Mouse (Mus musculus): ENCODE results near the gene 9130230L23Rik. TPM values are rescaled to one million over a fixed set of nuclear protein-coding genes. Genes with fewer than 3 reads are reported as not detected.
A peak's percentile ranks its signal among the peaks of the same experiment; 100 is the strongest.

The 9130230L23Rik gene
- total RNA-seq, 2 experiments from 2014 or later, result not detected

DNA sequence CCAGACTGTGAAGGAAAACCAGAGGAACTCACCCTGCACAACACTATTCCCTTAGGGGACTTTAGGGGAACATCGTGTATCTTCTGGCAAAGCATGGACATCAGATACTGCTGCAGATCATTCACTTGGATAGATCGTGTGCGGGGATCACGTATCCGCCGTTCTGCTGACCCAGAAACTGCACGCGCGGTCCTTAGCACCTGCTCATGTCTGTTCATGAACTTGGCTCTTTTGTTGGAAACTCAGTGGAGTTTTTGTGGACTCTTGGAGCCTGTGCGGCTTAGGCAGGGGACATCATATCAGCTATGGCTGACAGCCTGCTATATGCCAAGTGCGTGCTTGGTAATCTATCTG, 43.5 kb downstream of the 9130230L23Rik start:
- no peak for TF ChIP-seq CTCF (IDR thresholded peaks at IDR 0.05)
- DNase-seq (ENCODE audit: extremely low spot score in 1 of 2, low spot score in 2 of 2), result no peak
- Histone ChIP-seq H3K27ac (no peak overlapping the region), H3K4me3 (no peak overlapping the region)
- intact Hi-C loops (cut with DNase I), result no loop called here

GRCm38 (mm10) chr5:65959893-65960596, 44.0 kb downstream of the 9130230L23Rik start:
- H3K27ac ChIP-seq, result no peak overlapping the region
- TF ChIP-seq CTCF (IDR thresholded peaks at IDR 0.05), result no peak; the same call in 1 of the 2 replicates
- no peak overlapping the region for H3K4me3 ChIP-seq
- intact Hi-C loops (cut with DNase I), result no loop called here
- no peak for DNase-seq (ENCODE audit: extremely low spot score in 1 of 2, low spot score in 2 of 2)

- no peak overlapping the region for H3K4me3 ChIP-seq
- peak; percentile 95 for TF ChIP-seq CTCF (IDR thresholded peaks at IDR 0.05)
- intact Hi-C loops (cut with DNase I), result no loop called here
- DNase-seq (ENCODE audit: extremely low spot score in 1 of 2, low spot score in 2 of 2), result peak in 1 of 2 experiments; percentile 47
- H3K27ac ChIP-seq, result no peak overlapping the region
Observed at GRCm38 (mm10) chr5:65958597-65958996, 45.5 kb downstream of the 9130230L23Rik start.

GRCm38 (mm10) chr5:65956144-65957008, 47.7 kb downstream of the 9130230L23Rik start:
- Histone ChIP-seq H3K27ac (no peak overlapping the region), H3K4me3 (peak overlapping the region; percentile 35)
- TF ChIP-seq CTCF (IDR thresholded peaks at IDR 0.05), result no peak
- intact Hi-C loops (cut with DNase I), result no loop called here
- DNase-seq (ENCODE audit: extremely low spot score in 1 of 2, low spot score in 2 of 2), result no peak

DNA sequence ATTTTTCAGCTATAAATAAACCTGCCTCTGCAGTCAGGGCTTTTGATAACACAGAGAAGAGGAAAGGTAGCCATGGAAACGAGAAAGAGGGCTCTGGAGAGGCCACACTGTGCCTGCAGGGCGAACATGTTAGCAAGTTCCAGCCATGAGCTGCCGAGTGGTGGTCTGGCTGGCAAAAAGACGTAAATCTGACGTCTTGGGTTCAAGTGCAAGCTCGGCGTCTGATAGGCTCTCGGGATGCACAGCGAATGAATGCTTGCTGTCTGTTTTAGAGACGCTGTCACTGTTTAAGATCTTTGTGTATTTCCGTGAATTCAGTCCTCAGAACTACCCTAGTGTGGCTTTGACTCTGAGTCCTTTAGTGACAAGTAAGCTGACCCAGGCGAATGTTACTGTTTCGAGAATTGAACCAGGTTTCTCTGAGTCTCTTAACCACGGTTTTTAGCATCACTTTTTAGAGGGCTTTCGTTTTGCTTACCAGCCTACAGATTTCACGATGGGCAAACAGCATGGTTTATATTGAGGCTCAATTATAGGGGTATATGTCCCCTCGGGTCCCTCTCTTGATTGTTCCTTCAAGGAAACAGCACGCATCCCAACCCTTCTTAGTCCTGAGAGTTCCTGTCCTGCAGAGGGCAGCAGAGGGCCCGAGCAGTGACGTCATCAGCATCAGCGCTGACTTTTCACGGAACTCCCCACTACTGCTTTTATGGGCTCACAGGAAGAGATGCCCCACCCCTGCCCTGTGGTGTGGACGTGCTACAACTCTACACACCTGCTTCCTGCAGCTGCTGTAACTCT, 48.5 kb downstream of the 9130230L23Rik start:
- Histone ChIP-seq H3K27ac (no peak overlapping the region; the same call in 1 of the 2 replicates), H3K4me3 (peak overlapping the region; percentile 35)
- intact Hi-C loops (cut with DNase I), result no loop called here
- peak; percentile 86 for TF ChIP-seq CTCF (IDR thresholded peaks at IDR 0.05)
- peak; percentile 73 to 76 for DNase-seq (ENCODE audit: extremely low spot score in 1 of 2, low spot score in 2 of 2)

DNA sequence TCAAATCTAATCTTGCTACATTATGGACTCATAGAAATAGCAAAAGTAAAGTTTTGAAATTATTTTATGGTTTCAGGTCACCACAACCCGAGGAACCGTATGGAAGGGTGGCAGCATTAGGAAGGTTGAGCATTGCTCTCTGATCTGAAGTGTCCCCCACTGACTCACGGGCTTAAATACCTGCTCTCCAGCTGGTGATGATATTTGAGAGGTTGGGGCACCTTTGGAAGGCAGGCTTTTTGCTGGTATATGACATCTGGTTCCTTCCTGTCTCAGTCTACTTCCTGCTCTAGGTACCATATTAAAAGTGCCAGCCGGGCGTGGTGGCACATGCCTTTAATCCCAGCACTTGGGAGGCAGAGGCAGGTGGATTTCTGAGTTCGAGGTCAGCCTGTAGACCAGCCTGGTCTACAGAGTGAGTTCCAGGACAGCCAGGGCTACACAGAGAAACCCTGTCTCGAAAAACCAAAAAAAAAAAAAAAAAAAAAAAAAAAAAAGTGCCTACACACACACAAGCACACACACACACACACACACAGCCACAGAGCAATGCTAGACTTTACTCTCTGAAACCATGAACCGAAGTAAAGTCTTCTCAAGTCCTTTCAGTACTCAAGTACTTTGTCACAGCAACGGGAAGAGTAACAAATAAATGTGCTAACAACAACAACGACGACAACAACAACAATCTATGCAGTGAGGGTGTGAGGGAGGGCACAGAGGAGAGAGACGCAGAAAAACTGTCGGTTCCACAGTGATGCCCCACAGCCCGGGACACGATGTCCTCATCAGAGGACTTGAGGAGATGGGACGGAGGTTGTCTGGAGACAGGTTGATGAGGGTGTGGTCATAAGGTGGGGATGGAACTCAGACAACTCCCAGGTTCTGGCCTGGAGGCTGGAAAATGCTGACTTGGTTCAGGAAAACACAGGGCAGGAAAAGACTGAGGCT, 49.7 kb downstream of the 9130230L23Rik start:
- Histone ChIP-seq H3K4me3 (no peak overlapping the region), H3K27ac (no peak overlapping the region)
- no peak for DNase-seq (ENCODE audit: extremely low spot score in 1 of 2, low spot score in 2 of 2)
- intact Hi-C loops (cut with DNase I), result loop anchor here (5.0 kb wide), 1 partner anchor 192 kb away; the partner anchor contains the start of gene N4bp2
- no peak for TF ChIP-seq CTCF (IDR thresholded peaks at IDR 0.05)

GRCm38 (mm10) chr5:65951513-65951909, 52.6 kb downstream of the 9130230L23Rik start:
- intact Hi-C loops (cut with DNase I), result loop anchor here (5.0 kb wide), 1 partner anchor 189 kb away; the partner anchor contains the start of gene N4bp2
- TF ChIP-seq CTCF (IDR thresholded peaks at IDR 0.05), result peak; percentile 34
- Histone ChIP-seq H3K27ac (no peak overlapping the region), H3K4me3 (no peak overlapping the region)
- DNase-seq (ENCODE audit: extremely low spot score in 1 of 2, low spot score in 2 of 2), result no peak

GRCm38 (mm10) chr5:65950679-65951512, 53.2 kb downstream of the 9130230L23Rik start:
- H3K27ac ChIP-seq, result no peak overlapping the region; the same call in 1 of the 2 replicates
- no peak for DNase-seq (ENCODE audit: extremely low spot score in 1 of 2, low spot score in 2 of 2)
- H3K4me3 ChIP-seq, result no peak overlapping the region
- intact Hi-C loops (cut with DNase I), result loop anchor here (5.0 kb wide), 1 partner anchor 189 kb away; the partner anchor contains the start of gene N4bp2
- TF ChIP-seq CTCF (IDR thresholded peaks at IDR 0.05), result peak; percentile 18

- no peak for TF ChIP-seq CTCF (IDR thresholded peaks at IDR 0.05)
- DNase-seq (ENCODE audit: extremely low spot score in 1 of 2, low spot score in 2 of 2), result peak in 1 of 2 experiments; percentile 28
- Histone ChIP-seq H3K27ac (peak overlapping the region; percentile 32; the same call in 1 of the 2 replicates), H3K4me3 (no peak overlapping the region)
- intact Hi-C loops (cut with DNase I), result loop anchor here (5.0 kb wide), 1 partner anchor 188 kb away; the partner anchor contains the start of gene N4bp2
Observed at GRCm38 (mm10) chr5:65950236-65950635, 53.8 kb downstream of the 9130230L23Rik start.

Data from left cerebral cortex, adult 2 months (tissue).